Mouse (Mus musculus): ENCODE measurements around the gene Rnf130. TPM values are rescaled to one million over a fixed set of nuclear protein-coding genes. Genes with fewer than 3 reads are reported as not detected.

Rnf130 gene
- polyA plus RNA-seq, 1 experiment from 2014 or later = 60.7 TPM

DNA sequence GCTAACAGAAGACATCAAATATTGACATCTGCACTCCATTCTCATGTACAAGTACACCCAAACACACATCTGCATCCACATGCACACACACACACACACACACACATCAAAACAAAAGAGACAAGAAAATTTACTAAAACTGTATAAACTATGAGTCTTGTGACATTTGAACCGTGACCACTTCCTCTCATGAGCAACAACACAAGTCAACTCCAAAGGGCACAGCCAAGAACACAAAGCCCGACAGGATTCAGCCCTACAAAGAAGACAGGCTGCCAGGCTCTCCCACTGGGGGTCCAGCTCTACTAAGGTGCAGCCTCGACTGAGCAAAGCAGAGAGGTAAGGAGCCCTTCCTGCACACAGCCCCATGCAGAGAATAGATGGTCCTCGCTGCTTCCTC lies 42.3 kb upstream of the Rnf130 start:
- no peaks in the 10 kb centered on the region for H3K27me3 ChIP-seq (ENCODE audit: insufficient read depth, low read length)
- 41% methylated on average over 4 of the region's 4 CpGs for WGBS

GRCm38 (mm10) chr11:49983875-49984552 lies 41.1 kb upstream of the Rnf130 start:
- ATAC-seq (ENCODE audit: insufficient read depth) (no peak), DNase-seq (no peak)
- Histone ChIP-seq H3K9ac (no peak overlapping the region), H3K9me3 (ENCODE audit: low read depth, low read length) (no peaks in the 10 kb centered on the region), H3K36me3 (ENCODE audit: insufficient read depth) (no peaks in the 10 kb centered on the region), H3K4me3 (ENCODE audit: low read depth, low read length) (no peak overlapping the region), H3K27me3 (ENCODE audit: insufficient read depth, low read length) (no peaks in the 10 kb centered on the region), H3K4me1 (ENCODE audit: insufficient read depth) (no peaks in the 10 kb centered on the region), H3K27ac (ENCODE audit: low read depth) (no peak overlapping the region), H3K4me2 (no peak overlapping the region)
- whole genome bisulfite sequencing = 69% methylated on average over 4 of the region's 4 CpGs
- no peak for TF ChIP-seq CTCF (IDR thresholded peaks at IDR 0.05; ENCODE audit: low read depth)

More for the DNA sequence above, 42.3 kb upstream of the Rnf130 start:
- ATAC-seq (ENCODE audit: insufficient read depth) (no peak), DNase-seq (no peak)
- Histone ChIP-seq H3K4me2 (no peak overlapping the region), H3K9me3 (ENCODE audit: low read depth, low read length) (no peaks in the 10 kb centered on the region), H3K4me3 (ENCODE audit: low read depth, low read length) (no peak overlapping the region), H3K36me3 (ENCODE audit: insufficient read depth) (no peaks in the 10 kb centered on the region), H3K27ac (ENCODE audit: low read depth) (no peak overlapping the region), H3K4me1 (ENCODE audit: insufficient read depth) (no peaks in the 10 kb centered on the region), H3K9ac (no peak overlapping the region)
- no peak for TF ChIP-seq CTCF (IDR thresholded peaks at IDR 0.05; ENCODE audit: low read depth)

- no peak overlapping the region for H3K4me2 ChIP-seq
- H3K4me3 ChIP-seq (ENCODE audit: low read depth, low read length) = no peak overlapping the region
- H3K27me3 ChIP-seq (ENCODE audit: insufficient read depth, low read length) = no peaks in the 10 kb centered on the region
- DNase-seq (no peak), ATAC-seq (ENCODE audit: insufficient read depth) (no peak)
- no peak overlapping the region for H3K9ac ChIP-seq
- H3K27ac ChIP-seq (ENCODE audit: low read depth) = no peak overlapping the region
- H3K4me1 ChIP-seq (ENCODE audit: insufficient read depth) = no peaks in the 10 kb centered on the region
- no peaks in the 10 kb centered on the region for H3K36me3 ChIP-seq (ENCODE audit: insufficient read depth)
- 82% methylated on average over 4 of the region's 4 CpGs for WGBS
- no peaks in the 10 kb centered on the region for H3K9me3 ChIP-seq (ENCODE audit: low read depth, low read length)
- no peak for TF ChIP-seq CTCF (IDR thresholded peaks at IDR 0.05; ENCODE audit: low read depth)
Observed at GRCm38 (mm10) chr11:49985009-49985408, 40.1 kb upstream of the Rnf130 start.

GRCm38 (mm10) chr11:49986277-49987036 lies 38.7 kb upstream of the Rnf130 start:
- peak; percentile 81 for DNase-seq
- peak; percentile 89 for TF ChIP-seq CTCF (IDR thresholded peaks at IDR 0.05; ENCODE audit: low read depth)
- Histone ChIP-seq H3K27ac (ENCODE audit: low read depth) (no peak overlapping the region), H3K4me3 (ENCODE audit: low read depth, low read length) (no peak overlapping the region), H3K27me3 (ENCODE audit: insufficient read depth, low read length) (no peaks in the 10 kb centered on the region), H3K9ac (no peak overlapping the region), H3K9me3 (ENCODE audit: low read depth, low read length) (no peaks in the 10 kb centered on the region), H3K36me3 (ENCODE audit: insufficient read depth) (no peaks in the 10 kb centered on the region), H3K4me2 (no peak overlapping the region), H3K4me1 (ENCODE audit: insufficient read depth) (no peaks in the 10 kb centered on the region)
- ATAC-seq (ENCODE audit: insufficient read depth) = peak; percentile 69; the same call in 1 of the 2 replicates
- 24% methylated on average over 10 of the region's 10 CpGs for WGBS

DNA sequence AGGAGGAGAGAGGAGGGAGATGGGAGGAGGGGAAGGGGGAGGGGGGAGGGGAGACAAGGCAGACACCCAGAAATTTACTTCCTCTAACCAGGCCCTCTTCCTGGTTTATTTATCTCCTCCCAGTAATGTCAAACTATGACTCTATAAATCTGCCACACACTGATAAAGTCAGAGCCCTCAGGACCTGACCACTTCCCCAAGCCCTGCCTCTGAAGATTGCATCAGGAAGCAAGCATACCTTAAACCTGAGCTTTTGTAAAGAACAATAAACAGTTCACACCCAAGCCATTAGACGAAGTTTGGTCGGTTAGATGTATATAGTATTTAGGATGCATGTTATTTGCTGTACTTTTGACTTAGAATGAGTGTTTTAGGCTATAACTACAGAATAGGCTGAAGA lies 30.6 kb upstream of the Rnf130 start:
- Histone ChIP-seq H3K9ac (no peak overlapping the region), H3K4me2 (no peak overlapping the region), H3K27me3 (ENCODE audit: insufficient read depth, low read length) (no peaks in the 10 kb centered on the region), H3K9me3 (ENCODE audit: low read depth, low read length) (no peaks in the 10 kb centered on the region), H3K36me3 (ENCODE audit: insufficient read depth) (no peaks in the 10 kb centered on the region), H3K27ac (ENCODE audit: low read depth) (no peak overlapping the region), H3K4me1 (ENCODE audit: insufficient read depth) (no peaks in the 10 kb centered on the region), H3K4me3 (ENCODE audit: low read depth, low read length) (no peak overlapping the region)
- no peak for TF ChIP-seq CTCF (IDR thresholded peaks at IDR 0.05; ENCODE audit: low read depth)
- no peak for ATAC-seq (ENCODE audit: insufficient read depth)
- 39% methylated on average over 2 of the region's 2 CpGs for WGBS
- DNase-seq = no peak

DNA sequence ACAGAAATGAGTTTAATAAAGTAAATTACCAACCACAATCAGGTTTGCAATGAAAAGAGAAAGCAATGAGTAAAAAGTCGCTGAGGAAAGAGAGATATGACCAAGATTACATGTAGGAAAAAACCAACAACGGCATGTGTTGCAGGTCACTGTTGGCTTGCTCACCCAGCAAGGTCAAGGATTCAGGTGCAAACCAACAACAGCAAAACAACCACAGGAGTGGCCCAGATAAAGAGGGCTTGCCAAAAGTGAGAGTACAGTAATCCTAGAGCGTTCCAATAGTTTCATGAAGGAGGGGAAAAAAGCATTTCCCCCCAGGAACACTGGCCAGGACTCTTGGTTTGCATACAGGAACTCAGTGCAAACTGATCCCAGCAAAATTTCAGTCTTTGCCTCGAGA lies 28.7 kb upstream of the Rnf130 start:
- no peak for DNase-seq

DNA sequence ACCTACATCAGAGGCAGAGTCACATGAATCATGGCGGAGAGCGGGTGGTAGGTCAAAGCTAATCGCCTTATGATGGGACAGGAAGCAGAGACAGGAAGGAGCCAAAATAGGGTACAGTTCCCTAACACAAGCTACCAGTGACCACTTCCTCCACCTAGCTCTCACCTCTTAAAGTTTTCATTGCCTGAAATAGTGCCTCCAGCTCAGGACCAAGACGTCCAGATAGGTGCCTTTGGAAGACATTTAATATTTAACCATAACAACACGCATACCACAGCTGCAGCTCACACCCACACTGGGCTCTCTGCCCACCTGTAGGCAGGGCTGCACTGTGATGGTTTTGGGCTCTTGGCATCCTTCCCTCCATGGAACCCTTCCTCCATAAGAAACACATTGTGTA lies 27.8 kb upstream of the Rnf130 start:
- no peak for ATAC-seq (ENCODE audit: insufficient read depth)
- Histone ChIP-seq H3K4me1 (ENCODE audit: insufficient read depth) (no peaks in the 10 kb centered on the region), H3K4me2 (no peak overlapping the region), H3K27ac (ENCODE audit: low read depth) (no peak overlapping the region), H3K4me3 (ENCODE audit: low read depth, low read length) (no peak overlapping the region), H3K9me3 (ENCODE audit: low read depth, low read length) (no peaks in the 10 kb centered on the region), H3K27me3 (ENCODE audit: insufficient read depth, low read length) (no peaks in the 10 kb centered on the region), H3K36me3 (ENCODE audit: insufficient read depth) (no peaks in the 10 kb centered on the region), H3K9ac (no peak overlapping the region)
- no peak for TF ChIP-seq CTCF (IDR thresholded peaks at IDR 0.05; ENCODE audit: low read depth)
- 59% methylated on average over 5 of the region's 5 CpGs for WGBS
- DNase-seq = peak; percentile 24

More for the DNA sequence above, 28.7 kb upstream of the Rnf130 start:
- Histone ChIP-seq H3K4me3 (ENCODE audit: low read depth, low read length) (no peak overlapping the region), H3K27ac (ENCODE audit: low read depth) (no peak overlapping the region), H3K9me3 (ENCODE audit: low read depth, low read length) (no peaks in the 10 kb centered on the region), H3K9ac (no peak overlapping the region), H3K4me2 (no peak overlapping the region), H3K36me3 (ENCODE audit: insufficient read depth) (no peaks in the 10 kb centered on the region), H3K4me1 (ENCODE audit: insufficient read depth) (no peaks in the 10 kb centered on the region), H3K27me3 (ENCODE audit: insufficient read depth, low read length) (no peaks in the 10 kb centered on the region)
- TF ChIP-seq CTCF (IDR thresholded peaks at IDR 0.05; ENCODE audit: low read depth) = no peak
- no peak for ATAC-seq (ENCODE audit: insufficient read depth)
- 61% methylated on average over 4 of the region's 4 CpGs for WGBS
